Mouse (Mus musculus): Measurements from ENCODE around the gene Rac1. TPM values are rescaled to one million over a fixed set of nuclear protein-coding genes. Genes with fewer than 3 reads are reported as not detected.
"Not testable (repeated sequence)": the region's sequence is repeated elsewhere in the genome, so short reads cannot be mapped to it uniquely, and the experiment has no call there.

Gene Rac1
- polyA plus RNA-seq, 1 experiment: 275 TPM

- no peak overlapping the region for H3K4me3 ChIP-seq (ENCODE audit: control insufficient read depth, insufficient read depth, low read length)
- TF ChIP-seq POLR2A (IDR thresholded peaks at IDR 0.05; ENCODE audit: control insufficient read depth, extremely low read depth, insufficient read depth, low read length, poor library complexity): no peak
- no peak for TF ChIP-seq CTCF (IDR thresholded peaks at IDR 0.05; ENCODE audit: borderline replicate concordance, control insufficient read depth, extremely low read depth, insufficient read depth, low read length, poor library complexity)
- DNase-seq: no peak
- WGBS: 75% methylated on average over 14 of the region's 14 CpGs
- H3K27me3 ChIP-seq (ENCODE audit: control insufficient read depth, insufficient read depth, low read length): no peaks in the 10 kb centered on the region
- no peaks in the 10 kb centered on the region for H3K36me3 ChIP-seq (ENCODE audit: control insufficient read depth, insufficient read depth, low read length)
- H3K27ac ChIP-seq (ENCODE audit: control insufficient read depth, insufficient read depth, low read length): no peak overlapping the region
- H3K4me1 ChIP-seq (replicated peaks; ENCODE audit: control insufficient read depth, insufficient read depth, low read length): no peaks in the 10 kb centered on the region
Observed at GRCm38 (mm10) chr5:143561544-143562185, 33.8 kb upstream of the Rac1 start.

- WGBS: 96% methylated on average over 4 of the region's 4 CpGs
Observed at GRCm38 (mm10) chr5:143561009-143561408, 33.2 kb upstream of the Rac1 start.

GRCm38 (mm10) chr5:143558731-143559130 is 30.9 kb upstream of the Rac1 start:
- WGBS: 99% methylated on average over 3 of the region's 3 CpGs
- Histone ChIP-seq H3K36me3 (ENCODE audit: control insufficient read depth, insufficient read depth, low read length) (no peaks in the 10 kb centered on the region), H3K27me3 (ENCODE audit: control insufficient read depth, insufficient read depth, low read length) (no peaks in the 10 kb centered on the region), H3K27ac (ENCODE audit: control insufficient read depth, insufficient read depth, low read length) (no peak overlapping the region), H3K4me1 (replicated peaks; ENCODE audit: control insufficient read depth, insufficient read depth, low read length) (no peaks in the 10 kb centered on the region), H3K4me3 (ENCODE audit: control insufficient read depth, insufficient read depth, low read length) (no peak overlapping the region)
- DNase-seq: no peak
- TF ChIP-seq POLR2A (IDR thresholded peaks at IDR 0.05; ENCODE audit: control insufficient read depth, extremely low read depth, insufficient read depth, low read length, poor library complexity) (no peak), CTCF (IDR thresholded peaks at IDR 0.05; ENCODE audit: borderline replicate concordance, control insufficient read depth, extremely low read depth, insufficient read depth, low read length, poor library complexity) (no peak)

More at GRCm38 (mm10) chr5:143561009-143561408, 33.2 kb upstream of the Rac1 start:
- TF ChIP-seq POLR2A (IDR thresholded peaks at IDR 0.05; ENCODE audit: control insufficient read depth, extremely low read depth, insufficient read depth, low read length, poor library complexity) (no peak), CTCF (IDR thresholded peaks at IDR 0.05; ENCODE audit: borderline replicate concordance, control insufficient read depth, extremely low read depth, insufficient read depth, low read length, poor library complexity) (no peak)
- DNase-seq: no peak
- Histone ChIP-seq H3K36me3 (ENCODE audit: control insufficient read depth, insufficient read depth, low read length) (no peaks in the 10 kb centered on the region), H3K27me3 (ENCODE audit: control insufficient read depth, insufficient read depth, low read length) (no peaks in the 10 kb centered on the region), H3K4me1 (replicated peaks; ENCODE audit: control insufficient read depth, insufficient read depth, low read length) (no peaks in the 10 kb centered on the region), H3K27ac (ENCODE audit: control insufficient read depth, insufficient read depth, low read length) (no peak overlapping the region), H3K4me3 (ENCODE audit: control insufficient read depth, insufficient read depth, low read length) (no peak overlapping the region)

- 95% methylated on average over 6 of the region's 6 CpGs for WGBS
- no peak overlapping the region for H3K27ac ChIP-seq (ENCODE audit: control insufficient read depth, insufficient read depth, low read length)
- no peak for DNase-seq
- no peak overlapping the region for H3K4me3 ChIP-seq (ENCODE audit: control insufficient read depth, insufficient read depth, low read length)
- no peak for TF ChIP-seq POLR2A (IDR thresholded peaks at IDR 0.05; ENCODE audit: control insufficient read depth, extremely low read depth, insufficient read depth, low read length, poor library complexity)
- no peak for TF ChIP-seq CTCF (IDR thresholded peaks at IDR 0.05; ENCODE audit: borderline replicate concordance, control insufficient read depth, extremely low read depth, insufficient read depth, low read length, poor library complexity)
- H3K4me1 ChIP-seq (replicated peaks; ENCODE audit: control insufficient read depth, insufficient read depth, low read length): no peaks in the 10 kb centered on the region
- no peaks in the 10 kb centered on the region for H3K36me3 ChIP-seq (ENCODE audit: control insufficient read depth, insufficient read depth, low read length)
- H3K27me3 ChIP-seq (ENCODE audit: control insufficient read depth, insufficient read depth, low read length): no peaks in the 10 kb centered on the region
Observed at GRCm38 (mm10) chr5:143555233-143555632, 27.4 kb upstream of the Rac1 start.

GRCm38 (mm10) chr5:143552911-143553310 is 25.1 kb upstream of the Rac1 start:
- Histone ChIP-seq H3K36me3 (ENCODE audit: control insufficient read depth, insufficient read depth, low read length) (no peaks in the 10 kb centered on the region), H3K4me3 (ENCODE audit: control insufficient read depth, insufficient read depth, low read length) (no peak overlapping the region), H3K4me1 (replicated peaks; ENCODE audit: control insufficient read depth, insufficient read depth, low read length) (peaks cover 6% of the 10 kb centered on the region), H3K27ac (ENCODE audit: control insufficient read depth, insufficient read depth, low read length) (no peak overlapping the region), H3K27me3 (ENCODE audit: control insufficient read depth, insufficient read depth, low read length) (no peaks in the 10 kb centered on the region)
- no peak for DNase-seq
- 86% methylated on average over 6 of the region's 6 CpGs for WGBS
- TF ChIP-seq POLR2A (IDR thresholded peaks at IDR 0.05; ENCODE audit: control insufficient read depth, extremely low read depth, insufficient read depth, low read length, poor library complexity): no peak
- no peak for TF ChIP-seq CTCF (IDR thresholded peaks at IDR 0.05; ENCODE audit: borderline replicate concordance, control insufficient read depth, extremely low read depth, insufficient read depth, low read length, poor library complexity)

- H3K27ac ChIP-seq (ENCODE audit: control insufficient read depth, insufficient read depth, low read length); H3K36me3 ChIP-seq (ENCODE audit: control insufficient read depth, insufficient read depth, low read length); H3K27me3 ChIP-seq (ENCODE audit: control insufficient read depth, insufficient read depth, low read length); H3K4me1 ChIP-seq (replicated peaks; ENCODE audit: control insufficient read depth, insufficient read depth, low read length): not testable (repeated sequence)
- 1% methylated on average over 27 of the region's 28 CpGs for WGBS
- peak overlapping the region; percentile 51 for H3K4me3 ChIP-seq (ENCODE audit: control insufficient read depth, insufficient read depth, low read length)
- DNase-seq: peak; percentile 31
Observed at GRCm38 (mm10) chr5:143548922-143549321, 21.1 kb upstream of the Rac1 start.

GRCm38 (mm10) chr5:143548401-143548846 is 20.6 kb upstream of the Rac1 start:
- Histone ChIP-seq H3K27me3 (ENCODE audit: control insufficient read depth, insufficient read depth, low read length) (no peaks in the 10 kb centered on the region), H3K36me3 (ENCODE audit: control insufficient read depth, insufficient read depth, low read length) (no peaks in the 10 kb centered on the region), H3K4me3 (ENCODE audit: control insufficient read depth, insufficient read depth, low read length) (peak overlapping the region; percentile 51), H3K27ac (ENCODE audit: control insufficient read depth, insufficient read depth, low read length) (no peak overlapping the region), H3K4me1 (replicated peaks; ENCODE audit: control insufficient read depth, insufficient read depth, low read length) (peaks cover 6% of the 10 kb centered on the region)
- DNase-seq: peak; percentile 96
- WGBS: under 1% methylated on average over 37 of the region's 37 CpGs
- peak; percentile 78; the same call in 1 of the 2 replicates for TF ChIP-seq CTCF (IDR thresholded peaks at IDR 0.05; ENCODE audit: borderline replicate concordance, control insufficient read depth, extremely low read depth, insufficient read depth, low read length, poor library complexity)
- TF ChIP-seq POLR2A (IDR thresholded peaks at IDR 0.05; ENCODE audit: control insufficient read depth, extremely low read depth, insufficient read depth, low read length, poor library complexity): 0 out of 2 replicates have a peak, but pooled peaks have one; percentile 45

Data from thymus, adult 2 months (tissue).